ENCODE assay signal across 7 mouse cellular contexts in genomic region chr17:17625887-17626679, GRCm38 (mm10). TPM values are rescaled to one million over a fixed set of nuclear protein-coding genes. Genes with fewer than 3 reads are reported as not detected.
DNase-seq lines count a peak whose midpoint lies in the region; ATAC-seq lines count a peak whose summit lies in the region.

No protein-coding gene starts in this region.

- H3K27ac ChIP-seq in lung, embryonic 16.5 days (ENCODE audit: low read length), result peak overlapping the region; percentile 100
- H3K27ac ChIP-seq in embryonic facial prominence, embryonic 10.5 days (replicated peaks), result peak overlapping the region; percentile 98
- H3K27ac ChIP-seq in limb, embryonic 11.5 days (replicated peaks; ENCODE audit: low read depth, low read length), result peak overlapping the region; percentile 99
- H3K27ac ChIP-seq in stomach, embryonic 14.5 days (ENCODE audit: low read length), result peak overlapping the region; percentile 100

- H3K4me1 ChIP-seq in lung, embryonic 16.5 days (replicated peaks; ENCODE audit: control insufficient read depth, insufficient read depth, low read length), result peaks cover 8% of the 10 kb centered on the region
- H3K4me1 ChIP-seq in embryonic facial prominence, embryonic 10.5 days, result peaks cover 25% of the 10 kb centered on the region
- peaks cover 6% of the 10 kb centered on the region; the same call in 1 of the 2 replicates for H3K4me1 ChIP-seq in limb, embryonic 11.5 days (ENCODE audit: control insufficient read depth, insufficient read depth, low read length)
- no peaks in the 10 kb centered on the region; the same call in 1 of the 2 replicates for H3K4me1 ChIP-seq in stomach, embryonic 14.5 days (ENCODE audit: control insufficient read depth, insufficient read depth, low read length)

- H3K4me3 ChIP-seq in lung, embryonic 16.5 days (ENCODE audit: low read length), result peak overlapping the region; percentile 97
- peak overlapping the region; percentile 92 for H3K4me3 ChIP-seq in embryonic facial prominence, embryonic 10.5 days
- peak overlapping the region; percentile 89 for H3K4me3 ChIP-seq in limb, embryonic 11.5 days (ENCODE audit: low read depth, low read length)
- peak overlapping the region; percentile 89 for H3K4me3 ChIP-seq in stomach, embryonic 14.5 days (ENCODE audit: low read depth, low read length)

- no peak for DNase-seq in lung, postnatal 25 days (ENCODE audit: low spot score)
- DNase-seq in embryonic facial prominence, embryonic 10.5 days (ENCODE audit: low spot score), result no peak
- DNase-seq in limb, embryonic 11.5 days (ENCODE audit: low spot score), result no peak
- DNase-seq in frontal cortex, postnatal 25 days (ENCODE audit: low spot score in 2 of 2), result no peak
- no peak for DNase-seq in layer of hippocampus, adult 8-10 months (ENCODE audit: low spot score in 2 of 2)

- H3K9me3 ChIP-seq in lung, embryonic 16.5 days (ENCODE audit: control insufficient read depth, low read length), result 0 out of 2 replicates have a peak, but pooled peaks cover 2% of the 10 kb centered on the region
- H3K9me3 ChIP-seq in embryonic facial prominence, embryonic 10.5 days, result 0 out of 2 replicates have a peak, but pooled peaks cover 2% of the 10 kb centered on the region
- no peaks in the 10 kb centered on the region; the same call in 1 of the 2 replicates for H3K9me3 ChIP-seq in limb, embryonic 11.5 days (ENCODE audit: control insufficient read depth, low read length)
- no peaks in the 10 kb centered on the region for H3K9me3 ChIP-seq in stomach, embryonic 14.5 days (ENCODE audit: control insufficient read depth, low read depth, low read length)

- peak overlapping the region; percentile 98 for H3K9ac ChIP-seq in lung, embryonic 16.5 days (ENCODE audit: low read length)
- H3K9ac ChIP-seq in limb, embryonic 11.5 days (ENCODE audit: low read length), result peak overlapping the region; percentile 34; the same call in 1 of the 2 replicates
- peak overlapping the region; percentile 86 for H3K9ac ChIP-seq in stomach, embryonic 14.5 days (replicated peaks; ENCODE audit: low read depth, low read length)

- 40% methylated on average over 7 of the region's 7 CpGs for WGBS in lung, embryonic 16.5 days
- WGBS in embryonic facial prominence, embryonic 10.5 days, result 56% methylated on average over 7 of the region's 7 CpGs
- WGBS in limb, embryonic 11.5 days, result 55% methylated on average over 7 of the region's 7 CpGs
- 28% methylated on average over 7 of the region's 7 CpGs for WGBS in stomach, embryonic 14.5 days

- no peaks in the 10 kb centered on the region for H3K27me3 ChIP-seq in lung, embryonic 16.5 days (ENCODE audit: control insufficient read depth, insufficient read depth, low read depth, low read length)
- H3K27me3 ChIP-seq in embryonic facial prominence, embryonic 10.5 days (replicated peaks; ENCODE audit: low read depth, poor library complexity, severe bottlenecking), result no peaks in the 10 kb centered on the region
- H3K27me3 ChIP-seq in limb, embryonic 11.5 days (ENCODE audit: control insufficient read depth, insufficient read depth, low read length), result no peaks in the 10 kb centered on the region
- H3K27me3 ChIP-seq in stomach, embryonic 14.5 days (ENCODE audit: control insufficient read depth, insufficient read depth, low read length), result no peaks in the 10 kb centered on the region

- ATAC-seq in lung, embryonic 16.5 days (ENCODE audit: low read depth), result no peak
- no peak for ATAC-seq in limb, embryonic 11.5 days (ENCODE audit: insufficient number of reproducible peaks, low FRiP score, low TSS enrichment, low read depth)
- no peak for ATAC-seq in stomach, embryonic 14.5 days (ENCODE audit: insufficient number of reproducible peaks, insufficient read depth, low FRiP score, low read depth)

- no peaks in the 10 kb centered on the region for H3K36me3 ChIP-seq in lung, embryonic 16.5 days (ENCODE audit: control insufficient read depth, insufficient read depth, low read length)
- no peaks in the 10 kb centered on the region for H3K36me3 ChIP-seq in embryonic facial prominence, embryonic 10.5 days (replicated peaks)
- no peaks in the 10 kb centered on the region for H3K36me3 ChIP-seq in limb, embryonic 11.5 days (ENCODE audit: control insufficient read depth, insufficient read depth, low read length)
- H3K36me3 ChIP-seq in stomach, embryonic 14.5 days (ENCODE audit: control insufficient read depth, insufficient read depth, low read length), result no peaks in the 10 kb centered on the region

- H3K4me2 ChIP-seq in lung, embryonic 16.5 days (ENCODE audit: low read depth, low read length), result peak overlapping the region; percentile 84
- peak overlapping the region; percentile 75 for H3K4me2 ChIP-seq in limb, embryonic 11.5 days (ENCODE audit: low read depth, severe bottlenecking)
- peak overlapping the region; percentile 57 for H3K4me2 ChIP-seq in stomach, embryonic 14.5 days (replicated peaks; ENCODE audit: low read depth, low read length)

RNA-seq across cellular contexts. Expression of gene Lnpep, which starts 1.2 kb away (rescaled TPM):
- polyA plus RNA-seq in lung, embryonic 16.5 days (2015; fragmentation: Nextera tagmentation; extraction: Ambion mirVana), result 8.0 and 8.4 TPM in 2 replicates
- polyA plus RNA-seq in embryonic facial prominence, embryonic 10.5 days (2016; fragmentation: Nextera tagmentation; extraction: Ambion mirVana), result 6.3 and 7.7 TPM in 2 replicates
- polyA plus RNA-seq in limb, embryonic 11.5 days (2014; fragmentation: Nextera tagmentation; extraction: Ambion mirVana), result 8.6 and 9.4 TPM in 2 replicates
- polyA plus RNA-seq in stomach, embryonic 14.5 days (2014; fragmentation: Nextera tagmentation; extraction: Ambion mirVana), result 18.3 and 20.2 TPM in 2 replicates
- 100 to 1,000 TPM in 3 of 4 experiments, 10 to 100 TPM in 1; 95.9 to 107 (median 103) TPM for total RNA-seq in layer of hippocampus, adult 8-10 months (2022)

Comparison
In these comparisons a context has a peak if more than half of its experiments do, and no peak if none do; other contexts are left out.
1. H3K9ac ChIP-seq: peak in every context shown above with its lines; median percentile 98 in lung, embryonic 16.5 days; 86 in stomach, embryonic 14.5 days; 34 in limb, embryonic 11.5 days.